Mouse (Mus musculus): ENCODE data around the gene Hfe. TPM values are rescaled to one million over a fixed set of nuclear protein-coding genes. Genes with fewer than 3 reads are reported as not detected.

Gene Hfe
- not detected for polyA plus RNA-seq (2017; shearing (Covaris generic))

DNA sequence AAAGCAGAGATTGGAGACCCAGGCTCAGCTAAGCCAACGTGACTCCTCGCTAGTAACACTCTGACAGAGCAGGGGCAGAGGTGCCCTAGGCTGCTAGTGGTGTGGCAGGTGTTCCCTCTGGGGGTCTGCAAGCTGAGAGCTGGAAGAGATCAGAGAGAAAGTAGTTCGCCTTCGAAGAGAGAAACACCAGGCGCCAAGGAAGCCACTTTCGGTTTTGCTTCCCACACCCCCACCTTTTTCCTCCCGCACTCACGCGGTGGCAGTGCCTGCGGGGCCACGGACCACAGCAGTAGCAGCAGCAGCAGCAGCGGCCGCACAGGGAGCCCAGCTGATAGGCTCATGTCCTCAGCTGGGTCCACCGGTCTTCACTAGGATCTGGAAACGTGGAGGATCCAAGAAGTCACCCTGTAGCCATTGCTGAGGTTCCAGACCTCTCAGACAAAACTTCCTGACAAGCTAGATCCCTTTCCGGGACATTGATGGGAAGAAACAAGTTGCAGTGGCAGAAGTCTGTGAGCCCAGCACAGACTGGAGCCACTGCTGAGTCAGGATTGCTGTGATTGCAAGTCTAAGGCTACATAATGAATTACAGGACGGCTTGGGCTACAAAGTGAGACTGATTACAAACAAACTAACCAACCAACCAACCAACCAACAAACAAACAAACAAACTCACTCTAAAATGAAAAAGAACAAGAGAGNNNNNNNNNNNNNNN lies at the start of gene Hfe:
Gene Hfe (minus strand): TSS at position 481 of the 716 bp plus-strand sequence.

DNA sequence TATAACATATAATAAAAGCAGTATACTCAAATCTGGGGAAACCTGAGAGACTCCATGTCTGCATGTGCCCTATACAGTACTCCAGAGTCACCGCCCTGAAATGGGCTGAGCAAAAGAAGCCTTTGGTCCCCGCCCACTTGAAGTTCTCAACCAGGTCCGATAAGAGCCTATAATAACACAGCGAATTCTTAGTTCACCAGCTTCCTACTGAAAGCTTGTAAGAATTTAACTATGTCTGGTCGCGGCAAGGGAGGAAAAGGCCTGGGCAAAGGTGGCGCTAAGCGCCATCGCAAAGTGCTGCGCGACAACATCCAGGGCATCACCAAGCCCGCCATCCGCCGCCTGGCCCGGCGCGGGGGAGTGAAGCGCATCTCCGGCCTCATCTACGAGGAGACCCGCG lies 46.1 kb upstream of the Hfe start, which contains the start of gene Hist1h4b:
Gene Hist1h4b (plus strand): TSS at position 224 of the 400 bp plus-strand sequence.

DNA sequence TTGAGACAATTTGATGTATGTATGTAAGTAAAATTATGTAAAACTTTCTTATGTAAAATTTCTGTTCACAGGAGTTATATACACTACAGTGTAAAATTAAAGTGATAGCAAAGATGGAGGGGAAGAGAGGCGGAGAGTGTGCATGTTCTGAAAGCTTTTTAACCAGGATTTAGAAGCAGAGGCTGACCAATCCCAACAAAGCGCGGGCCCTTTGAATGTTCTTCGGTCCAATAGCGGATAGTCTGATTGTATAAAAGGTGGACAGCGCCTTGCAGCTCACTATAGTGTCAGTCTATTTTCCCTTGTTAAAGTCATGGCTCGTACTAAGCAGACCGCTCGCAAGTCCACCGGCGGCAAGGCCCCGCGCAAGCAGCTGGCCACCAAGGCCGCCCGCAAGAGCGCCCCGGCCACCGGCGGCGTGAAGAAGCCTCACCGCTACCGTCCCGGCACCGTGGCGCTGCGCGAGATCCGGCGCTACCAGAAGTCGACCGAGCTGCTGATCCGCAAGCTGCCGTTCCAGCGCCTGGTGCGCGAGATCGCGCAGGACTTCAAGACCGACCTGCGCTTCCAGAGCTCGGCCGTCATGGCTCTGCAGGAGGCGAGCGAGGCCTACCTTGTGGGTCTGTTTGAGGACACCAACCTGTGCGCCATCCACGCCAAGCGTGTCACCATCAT lies 41.5 kb upstream of the Hfe start, which contains the start of gene Hist1h3b:
Gene Hist1h3b (plus strand): TSS at position 201 of the 675 bp plus-strand sequence.

DNA sequence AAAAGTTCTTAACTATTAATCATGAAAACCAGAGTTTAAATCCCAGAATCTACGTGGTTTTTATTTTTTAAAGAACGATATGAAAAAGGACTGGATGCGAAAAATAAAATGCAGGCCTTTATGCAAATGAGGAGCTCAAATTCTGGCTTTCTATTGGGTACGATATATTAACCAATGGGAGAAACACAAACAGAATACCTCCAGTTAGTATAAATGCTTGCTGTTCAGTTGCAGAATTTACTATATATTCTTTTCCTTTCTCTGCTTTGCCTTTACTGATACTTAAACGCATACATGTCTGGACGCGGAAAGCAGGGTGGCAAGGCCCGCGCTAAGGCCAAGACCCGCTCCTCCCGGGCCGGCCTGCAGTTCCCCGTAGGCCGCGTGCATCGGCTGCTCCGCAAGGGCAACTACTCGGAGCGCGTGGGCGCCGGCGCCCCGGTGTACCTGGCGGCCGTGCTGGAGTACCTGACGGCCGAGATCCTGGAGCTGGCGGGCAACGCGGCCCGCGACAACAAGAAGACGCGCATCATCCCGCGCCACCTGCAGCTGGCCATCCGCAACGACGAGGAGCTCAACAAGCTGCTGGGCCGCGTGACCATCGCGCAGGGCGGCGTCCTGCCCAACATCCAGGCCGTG lies 40.3 kb upstream of the Hfe start, which contains the start of gene Hist1h2ab:
Gene Hist1h2ab (plus strand): TSS at position 288 of the 639 bp plus-strand sequence.

DNA sequence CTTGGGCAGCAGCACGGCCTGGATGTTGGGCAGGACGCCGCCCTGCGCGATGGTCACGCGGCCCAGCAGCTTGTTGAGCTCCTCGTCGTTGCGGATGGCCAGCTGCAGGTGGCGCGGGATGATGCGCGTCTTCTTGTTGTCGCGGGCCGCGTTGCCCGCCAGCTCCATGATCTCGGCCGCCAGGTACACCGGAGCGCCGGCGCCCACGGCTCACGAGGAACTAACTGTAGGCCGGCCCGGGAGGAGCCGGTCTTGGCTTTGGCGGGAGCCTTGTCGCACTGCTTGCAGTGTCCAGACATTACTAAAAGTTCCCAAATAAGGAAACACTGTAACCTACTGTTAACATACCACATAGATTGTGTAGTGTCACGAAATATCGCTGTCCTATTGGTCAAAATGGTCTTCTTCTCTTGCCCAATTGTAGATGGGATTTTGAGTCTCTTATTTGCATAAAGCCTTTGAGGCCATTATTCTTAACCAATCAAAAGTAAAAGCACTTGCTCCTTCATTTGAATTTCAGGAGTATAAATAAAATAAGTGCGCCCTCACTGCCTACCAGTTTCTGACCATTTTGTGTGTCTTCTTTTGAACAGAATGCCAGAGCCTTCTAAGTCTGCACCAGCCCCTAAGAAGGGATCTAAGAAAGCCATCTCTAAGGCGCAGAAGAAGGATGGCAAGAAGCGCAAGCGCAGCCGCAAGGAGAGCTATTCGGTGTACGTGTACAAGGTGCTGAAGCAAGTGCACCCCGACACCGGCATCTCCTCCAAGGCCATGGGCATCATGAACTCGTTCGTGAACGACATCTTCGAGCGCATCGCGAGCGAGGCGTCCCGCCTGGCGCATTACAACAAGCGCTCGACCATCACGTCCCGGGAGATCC lies 35.8 kb upstream of the Hfe start, which contains the start of gene Hist1h2bb:
Gene Hist1h2bb (plus strand): TSS at position 534 of the 880 bp plus-strand sequence.

DNA sequence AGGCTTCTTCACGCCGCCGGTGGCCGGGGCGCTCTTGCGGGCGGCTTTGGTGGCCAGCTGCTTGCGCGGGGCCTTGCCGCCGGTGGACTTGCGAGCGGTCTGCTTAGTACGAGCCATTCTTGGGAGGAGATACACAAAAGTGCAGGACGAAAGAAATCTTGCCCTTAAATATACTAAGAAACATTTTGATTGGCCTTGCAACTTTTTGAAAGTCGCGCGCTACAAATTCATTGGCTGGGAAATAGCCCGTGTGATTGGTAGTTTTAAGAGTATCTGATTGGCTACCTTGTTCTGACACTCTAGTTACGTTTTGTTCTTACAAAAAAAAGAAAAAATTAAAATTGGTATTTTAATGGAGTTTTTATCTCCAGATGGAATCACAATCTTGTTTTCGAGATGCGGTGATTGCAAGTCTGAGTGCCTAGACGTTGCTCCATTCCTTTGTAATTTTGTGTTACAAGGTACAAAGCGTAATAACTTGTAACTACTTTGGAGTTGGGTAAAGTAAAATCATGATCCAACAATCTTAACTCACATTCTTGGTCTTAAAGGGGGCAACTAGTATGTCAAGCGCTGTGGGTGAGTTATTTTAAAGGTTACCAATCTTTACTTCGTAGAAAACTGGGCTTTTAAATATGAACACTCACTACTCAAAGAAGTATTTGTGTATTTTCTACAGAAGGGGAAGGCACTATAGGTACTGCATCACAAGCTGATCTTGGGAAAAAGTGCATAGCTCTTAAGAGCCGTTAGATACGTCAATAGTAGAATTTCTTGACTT lies 34.9 kb upstream of the Hfe start, which contains the start of gene Hist1h3c:
Gene Hist1h3c (minus strand): TSS at position 222 of the 781 bp plus-strand sequence.

DNA sequence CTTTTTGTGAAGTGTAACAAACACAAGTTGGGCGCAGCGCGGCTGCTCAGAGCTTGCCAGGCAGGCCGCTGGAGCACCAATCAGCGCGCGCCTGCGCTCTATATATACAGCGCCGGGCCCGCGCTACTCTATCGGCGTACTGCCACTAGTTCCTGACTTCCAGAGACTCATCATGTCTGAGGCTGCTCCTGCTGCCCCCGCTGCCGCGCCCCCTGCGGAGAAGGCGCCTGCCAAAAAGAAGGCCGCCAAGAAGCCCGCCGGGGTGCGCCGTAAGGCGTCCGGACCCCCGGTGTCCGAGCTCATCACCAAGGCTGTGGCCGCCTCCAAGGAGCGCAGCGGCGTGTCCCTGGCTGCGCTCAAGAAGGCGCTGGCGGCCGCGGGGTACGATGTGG lies 28.0 kb upstream of the Hfe start, which contains the start of gene Hist1h1c:
Gene Hist1h1c (plus strand): TSS at position 132 of the 392 bp plus-strand sequence.

DNA sequence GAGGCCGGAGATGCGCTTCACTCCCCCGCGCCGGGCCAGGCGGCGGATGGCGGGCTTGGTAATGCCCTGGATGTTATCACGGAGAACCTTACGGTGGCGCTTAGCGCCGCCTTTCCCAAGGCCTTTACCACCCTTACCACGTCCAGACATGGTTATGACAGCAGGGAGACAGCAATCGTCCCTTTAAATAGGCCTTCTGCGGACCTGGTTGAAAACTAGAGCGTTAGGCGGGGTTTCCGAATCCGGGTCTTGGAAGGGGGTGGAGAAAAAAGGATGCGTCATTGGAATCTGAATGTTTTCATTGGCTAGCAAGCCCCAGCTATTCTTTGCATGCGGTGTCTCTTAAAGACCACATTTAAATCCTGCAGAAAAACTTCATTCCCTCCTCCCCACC lies 12.4 kb downstream of the Hfe start, which contains the start of gene Hist1h4c:
Gene Hist1h4c (minus strand): TSS at position 155 of the 394 bp plus-strand sequence.

DNA sequence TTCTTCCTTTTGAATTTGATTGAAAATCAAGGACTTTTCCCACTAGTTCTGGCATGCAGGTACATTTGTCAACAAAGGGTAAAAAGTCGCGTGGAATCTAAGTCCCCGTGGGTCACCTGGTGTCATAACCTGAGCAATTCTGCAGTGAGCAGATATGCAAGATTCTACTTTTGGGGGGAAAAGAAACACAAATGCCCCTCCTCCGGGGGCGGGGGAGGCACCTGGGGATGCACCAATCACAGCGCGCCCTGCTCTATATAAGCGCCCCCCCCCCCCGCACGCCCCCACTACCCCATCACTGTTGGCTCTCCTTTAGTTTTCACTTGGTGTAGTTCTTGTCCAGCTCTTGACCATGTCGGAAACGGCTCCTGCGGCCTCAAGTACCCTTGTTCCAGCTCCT lies 15.1 kb downstream of the Hfe start, which contains the start of gene Hist1h1t:
Gene Hist1h1t (plus strand): TSS at position 301 of the 400 bp plus-strand sequence.

DNA sequence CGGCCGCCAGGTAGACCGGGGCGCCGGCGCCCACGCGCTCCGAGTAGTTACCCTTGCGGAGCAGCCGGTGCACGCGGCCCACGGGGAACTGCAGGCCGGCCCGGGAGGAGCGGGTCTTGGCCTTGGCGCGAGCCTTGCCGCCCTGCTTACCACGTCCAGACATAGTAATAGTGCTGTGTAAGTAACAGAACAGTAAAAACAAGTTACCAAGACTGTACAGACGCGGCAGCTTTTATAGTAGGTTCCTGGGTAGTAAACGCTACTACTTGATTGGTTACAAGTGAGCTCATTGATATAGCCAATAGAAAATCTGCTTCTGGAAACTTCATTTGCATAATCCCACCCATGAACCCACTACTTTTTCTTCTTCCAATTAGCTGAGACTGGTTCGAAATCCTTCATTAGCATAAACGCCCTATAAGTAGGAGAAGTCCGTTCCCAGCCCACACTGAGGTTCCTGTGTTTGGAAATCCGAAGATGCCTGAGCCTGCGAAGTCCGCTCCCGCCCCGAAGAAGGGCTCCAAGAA lies 26.8 kb downstream of the Hfe start, which contains the start of the genes Hist1h2ac and Hist1h2bc:
Gene Hist1h2ac (minus strand): TSS at position 194 of the 527 bp plus-strand sequence.
Gene Hist1h2bc (plus strand): TSS at position 445 of the 527 bp plus-strand sequence.

Other genes starting within 250 kb of the Hfe start
- gene Btn1a1, start 245.0 kb downstream of the Hfe start, polyA plus RNA-seq (2017; shearing (Covaris generic)) = 0.33 TPM
- gene Btn2a2, start 222.0 kb downstream of the Hfe start, polyA plus RNA-seq (2017; shearing (Covaris generic)) = not detected
- gene Hist1h4h, start 179.8 kb downstream of the Hfe start, polyA plus RNA-seq (2017; shearing (Covaris generic)) = 1.2 TPM
- gene Hist1h2af, start 176.9 kb downstream of the Hfe start, polyA plus RNA-seq (2017; shearing (Covaris generic)) = not detected
- gene Hist1h3g, start 175.4 kb downstream of the Hfe start, polyA plus RNA-seq (2017; shearing (Covaris generic)) = not detected
- 0.85 TPM for gene Hist1h2bh, start 167.5 kb downstream of the Hfe start, polyA plus RNA-seq (2017; shearing (Covaris generic))
- gene Hist1h3f, start 166.8 kb downstream of the Hfe start, polyA plus RNA-seq (2017; shearing (Covaris generic)) = 0.99 TPM
- gene Hist1h4f, start 159.2 kb downstream of the Hfe start, polyA plus RNA-seq (2017; shearing (Covaris generic)) = not detected
- 0.15 TPM for gene Hist1h1d, start 157.6 kb downstream of the Hfe start, polyA plus RNA-seq (2017; shearing (Covaris generic))
- gene Hist1h3e, start 148.5 kb downstream of the Hfe start, polyA plus RNA-seq (2017; shearing (Covaris generic)) = 0.98 TPM
- gene Hist1h2ae, start 139.6 kb downstream of the Hfe start, polyA plus RNA-seq (2017; shearing (Covaris generic)) = 1.8 TPM
- gene Hist1h2bg, start 139.5 kb downstream of the Hfe start, polyA plus RNA-seq (2017; shearing (Covaris generic)) = not detected
- gene Hist1h2bf, start 136.7 kb downstream of the Hfe start, polyA plus RNA-seq (2017; shearing (Covaris generic)) = not detected
- not detected for gene Hist1h2ad, start 136.5 kb downstream of the Hfe start, polyA plus RNA-seq (2017; shearing (Covaris generic))
- gene Hist1h3d, start 135.1 kb downstream of the Hfe start, polyA plus RNA-seq (2017; shearing (Covaris generic)) = not detected
- 15.2 TPM for gene Hist1h4d, start 129.3 kb downstream of the Hfe start, polyA plus RNA-seq (2017; shearing (Covaris generic))
- gene Hist1h2be, start 89.7 kb downstream of the Hfe start, polyA plus RNA-seq (2017; shearing (Covaris generic)) = 0.89 TPM
- gene Hist1h1e, start 88.3 kb downstream of the Hfe start, polyA plus RNA-seq (2017; shearing (Covaris generic)) = 4.5 TPM
- not detected for gene Hist1h2ac, start 26.9 kb downstream of the Hfe start, polyA plus RNA-seq (2017; shearing (Covaris generic))
- gene Hist1h2bc, start 26.7 kb downstream of the Hfe start, polyA plus RNA-seq (2017; shearing (Covaris generic)) = 12.6 TPM
- gene Hist1h1t, start 15.0 kb downstream of the Hfe start, polyA plus RNA-seq (2017; shearing (Covaris generic)) = not detected
- 3.6 TPM for gene Hist1h4c, start 12.4 kb downstream of the Hfe start, polyA plus RNA-seq (2017; shearing (Covaris generic))
- gene Hist1h1c, start 28.0 kb upstream of the Hfe start, polyA plus RNA-seq (2017; shearing (Covaris generic)) = 38.7 TPM
- not detected for gene Hist1h3c, start 34.7 kb upstream of the Hfe start, polyA plus RNA-seq (2017; shearing (Covaris generic))
- gene Hist1h2bb, start 35.9 kb upstream of the Hfe start, polyA plus RNA-seq (2017; shearing (Covaris generic)) = not detected
- not detected for gene Hist1h2ab, start 40.3 kb upstream of the Hfe start, polyA plus RNA-seq (2017; shearing (Covaris generic))
- not detected for gene Hist1h3b, start 41.4 kb upstream of the Hfe start, polyA plus RNA-seq (2017; shearing (Covaris generic))
- gene Hist1h4b, start 46.2 kb upstream of the Hfe start, polyA plus RNA-seq (2017; shearing (Covaris generic)) = 6.7 TPM
- gene Hist1h4a, start 50.4 kb upstream of the Hfe start, polyA plus RNA-seq (2017; shearing (Covaris generic)) = 1.1 TPM
- 3.4 TPM for gene Hist1h3a, start 51.5 kb upstream of the Hfe start, polyA plus RNA-seq (2017; shearing (Covaris generic))
- not detected for gene Hist1h1a, start 52.8 kb upstream of the Hfe start, polyA plus RNA-seq (2017; shearing (Covaris generic))
- not detected for gene Trim38, start 59.1 kb upstream of the Hfe start, polyA plus RNA-seq (2017; shearing (Covaris generic))
- not detected for gene Slc17a2, start 96.1 kb upstream of the Hfe start, polyA plus RNA-seq (2017; shearing (Covaris generic))
- not detected for gene Slc17a3, start 128.6 kb upstream of the Hfe start, polyA plus RNA-seq (2017; shearing (Covaris generic))
- 0.73 TPM for gene Slc17a1, start 156.9 kb upstream of the Hfe start, polyA plus RNA-seq (2017; shearing (Covaris generic))
- gene Slc17a4, start 204.2 kb upstream of the Hfe start, polyA plus RNA-seq (2017; shearing (Covaris generic)) = 0.15 TPM
- gene Hist1h2ba, start 223.3 kb upstream of the Hfe start, polyA plus RNA-seq (2017; shearing (Covaris generic)) = not detected
- gene Hist1h2aa, start 223.6 kb upstream of the Hfe start, polyA plus RNA-seq (2017; shearing (Covaris generic)) = not detected

All from effector memory CD4-positive, alpha-beta T cell, adult 7 months (primary cell).